8 mouse cellular contexts compared by ENCODE assay signal in genomic region chr5:124908860-124909259, GRCm38 (mm10). TPM values are rescaled to one million over a fixed set of nuclear protein-coding genes. Genes with fewer than 3 reads are reported as not detected.
A peak's percentile ranks its signal among the peaks of the same experiment; 100 is the strongest.
DNase-seq lines count a peak whose midpoint lies in the region; ATAC-seq and TF ChIP-seq lines count a peak whose summit lies in the region.

No protein-coding gene starts in this region.

- no peaks in the 10 kb centered on the region for H3K9me3 ChIP-seq in forebrain, postnatal 0 days (ENCODE audit: low read length)
- H3K9me3 ChIP-seq in lung, postnatal 0 days (ENCODE audit: low read length): no peaks in the 10 kb centered on the region

- no peak overlapping the region for H3K27ac ChIP-seq in forebrain, postnatal 0 days (ENCODE audit: low read depth, low read length)
- H3K27ac ChIP-seq in lung, postnatal 0 days (ENCODE audit: low read length): no peak overlapping the region

- no peaks in the 10 kb centered on the region for H3K27me3 ChIP-seq in forebrain, postnatal 0 days (ENCODE audit: insufficient read depth, low read length)
- no peaks in the 10 kb centered on the region for H3K27me3 ChIP-seq in lung, postnatal 0 days (replicated peaks; ENCODE audit: insufficient read depth, low read length)

- H3K9ac ChIP-seq in forebrain, postnatal 0 days: no peak overlapping the region
- no peak overlapping the region for H3K9ac ChIP-seq in lung, postnatal 0 days (replicated peaks; ENCODE audit: low read depth)

- 23% methylated on average over 5 of the region's 5 CpGs for WGBS in forebrain, postnatal 0 days
- 9% methylated on average over 5 of the region's 5 CpGs for WGBS in lung, postnatal 0 days

- H3K4me3 ChIP-seq in forebrain, postnatal 0 days (ENCODE audit: low read depth, low read length): no peak overlapping the region
- H3K4me3 ChIP-seq in lung, postnatal 0 days (ENCODE audit: low read depth, low read length): no peak overlapping the region

- DNase-seq in MEL-GATA-1-ER (ENCODE audit: extremely low read depth, low read depth): peak; percentile 12
- peak; percentile 58 for DNase-seq in cerebellum, adult 11-12 months
- DNase-seq in forebrain, postnatal 0 days: peak; percentile 87
- DNase-seq in layer of hippocampus, adult 8-10 months (ENCODE audit: low spot score in 2 of 2): peak; percentile 69 to 85
- peak; percentile 88 for DNase-seq in lung, postnatal 0 days (ENCODE audit: low spot score)
- DNase-seq in retina, postnatal 1 day: peak; percentile 85
- peak; percentile 82 to 83 for DNase-seq in thymus, postnatal 36 days

- H3K4me2 ChIP-seq in forebrain, postnatal 0 days (ENCODE audit: low read depth): no peak overlapping the region
- H3K4me2 ChIP-seq in lung, postnatal 0 days (replicated peaks; ENCODE audit: low read depth, low read length): no peak overlapping the region

- TF ChIP-seq EP300 in lung, postnatal 0 days (IDR thresholded peaks at IDR 0.05): peak; percentile 60; the same call in 1 of the 2 replicates

- H3K36me3 ChIP-seq in forebrain, postnatal 0 days (ENCODE audit: insufficient read depth): no peaks in the 10 kb centered on the region
- H3K36me3 ChIP-seq in lung, postnatal 0 days (ENCODE audit: insufficient read depth, low read length): no peaks in the 10 kb centered on the region

- peak; percentile 92 for ATAC-seq in forebrain, postnatal 0 days
- ATAC-seq in hematopoietic stem cell, adult 5-6 weeks (replicated peaks in 1 of 2; ENCODE audit: insufficient read depth in 1 of 2, low FRiP score in 2 of 2, low TSS enrichment in 1 of 2, low read depth in 1 of 2, poor library complexity in 2 of 2, severe bottlenecking in 2 of 2): peak; percentile 73 to 88
- ATAC-seq in lung, postnatal 0 days: peak; percentile 90

- H3K4me1 ChIP-seq in forebrain, postnatal 0 days (ENCODE audit: insufficient read depth): no peaks in the 10 kb centered on the region
- H3K4me1 ChIP-seq in lung, postnatal 0 days (ENCODE audit: insufficient read depth, low read depth, low read length): no peaks in the 10 kb centered on the region

- peak; percentile 98 for TF ChIP-seq CTCF in forebrain, postnatal 0 days (IDR thresholded peaks at IDR 0.05; ENCODE audit: low read depth)
- TF ChIP-seq CTCF in lung, postnatal 0 days (IDR thresholded peaks at IDR 0.05): peak; percentile 97

RNA-seq across cellular contexts. Expression of gene Zfp664, which starts 46.4 kb away (rescaled TPM):
- 27.5 and 27.6 TPM in 2 replicates for total RNA-seq in forebrain, postnatal 0 days (2014; rRNA removed)
- polyA plus RNA-seq in forebrain, postnatal 0 days (2015; fragmentation: Nextera tagmentation; extraction: Ambion mirVana): 35.6 and 52.7 TPM in 2 replicates
- 29.1 and 30.4 TPM in 2 replicates for total RNA-seq in hematopoietic stem cell, adult 5-6 weeks (2017)
- 10 to 100 TPM; 60.6 to 73.4 (median 65.8) TPM for total RNA-seq in layer of hippocampus, adult 8-10 months (2022)
- 79.5 and 90.5 TPM in 2 replicates for polyA plus RNA-seq in lung, postnatal 0 days (2015; fragmentation: Nextera tagmentation; extraction: Ambion mirVana)

RNA-seq across cellular contexts. Expression of gene Ccdc92, which starts 46.6 kb away (rescaled TPM):
- 23.7 and 26.1 TPM in 2 replicates for total RNA-seq in forebrain, postnatal 0 days (2014; rRNA removed)
- polyA plus RNA-seq in forebrain, postnatal 0 days (2015; fragmentation: Nextera tagmentation; extraction: Ambion mirVana): 38.2 and 45.4 TPM in 2 replicates
- 1.3 TPM in 1 of 2 replicates, not detected in the other for total RNA-seq in hematopoietic stem cell, adult 5-6 weeks (2017)
- 10 to 100 TPM; 70.4 to 76.4 (median 72.7) TPM for total RNA-seq in layer of hippocampus, adult 8-10 months (2022)
- 9.8 and 10.7 TPM in 2 replicates for polyA plus RNA-seq in lung, postnatal 0 days (2015; fragmentation: Nextera tagmentation; extraction: Ambion mirVana)

Comparison
In these comparisons a context has a peak if more than half of its experiments do, and no peak if none do; other contexts are left out.
1. DNase-seq: peak in every context shown above with its lines; median percentile 88 in lung, postnatal 0 days; 87 in forebrain, postnatal 0 days; 85 in retina, postnatal 1 day; 82 in thymus, postnatal 36 days; 77 in layer of hippocampus, adult 8-10 months; 58 in cerebellum, adult 11-12 months; 12 in MEL-GATA-1-ER.
2. RNA of gene Ccdc92, which starts 46.6 kb away (total RNA-seq): 70.4 to 76.4 TPM in layer of hippocampus, adult 8-10 months and 23.7 to 26.1 TPM in forebrain, postnatal 0 days; 1.3 TPM in hematopoietic stem cell, adult 5-6 weeks; every median in the first group is over 10 times any median in the second.
3. Peak in every context shown above with its lines, with median percentiles within 50 percentile points of each other: ATAC-seq.